Mouse (Mus musculus) lung, adult 2 months (tissue): ENCODE measurements around the gene Crip1.

ENCODE experiments used
- CTCF ChIP-seq: fragments of 200-500 bp; IDR thresholded peaks from 2 replicates; pipeline ENCODE4 v1.5.1; 2011; ENCODE audit warnings: mild to moderate bottlenecking, low read length, control low read depth; ENCODE audit not compliant: insufficient read depth
- POLR2A ChIP-seq: fragments of 200-500 bp; IDR thresholded peaks from 2 replicates; pipeline ENCODE4 v1.6.1; 2011; ENCODE audit warnings: low read depth, mild to moderate bottlenecking, control low read depth, low read length, borderline replicate concordance; ENCODE audit errors: extremely low read depth

- no peak for TF ChIP-seq CTCF
- TF ChIP-seq POLR2A = no peak
Measured at GRCm38 (mm10) chr12:113108528-113109283, 37.4 kb upstream of the Crip1 start.
